Mouse (Mus musculus) testis, postnatal 14 days (tissue): ENCODE results near the gene Itgb1bp2.

Experiments
- DNase-seq: peaks from one replicate; pipeline ENCODE4 v3.0.0; 2021; ENCODE audit warnings: low spot score

Itgb1bp2 gene

GRCm38 (mm10) chrX:101448886-101449475, at the start of gene Itgb1bp2:
TSS of gene Itgb1bp2 (plus strand) at chrX:101449088.
- DNase-seq = no peak

- DNase-seq = peak; percentile 70
These were observed 29.8 kb upstream of the Itgb1bp2 start for GRCm38 (mm10) chrX:101418946-101419724.

- DNase-seq = peak; percentile 91
These were observed 28.9 kb upstream of the Itgb1bp2 start for GRCm38 (mm10) chrX:101419725-101420699.

- DNase-seq = no peak
These were observed 28.2 kb upstream of the Itgb1bp2 start, which contains the start of gene Zmym3 for GRCm38 (mm10) chrX:101420700-101421095. TSS of gene Zmym3 (minus strand) at chrX:101420849.

GRCm38 (mm10) chrX:101423462-101423861, 25.4 kb upstream of the Itgb1bp2 start:
- no peak for DNase-seq

- peak; percentile 27 for DNase-seq
These were observed 21.1 kb upstream of the Itgb1bp2 start for GRCm38 (mm10) chrX:101427774-101428173.

DNA sequence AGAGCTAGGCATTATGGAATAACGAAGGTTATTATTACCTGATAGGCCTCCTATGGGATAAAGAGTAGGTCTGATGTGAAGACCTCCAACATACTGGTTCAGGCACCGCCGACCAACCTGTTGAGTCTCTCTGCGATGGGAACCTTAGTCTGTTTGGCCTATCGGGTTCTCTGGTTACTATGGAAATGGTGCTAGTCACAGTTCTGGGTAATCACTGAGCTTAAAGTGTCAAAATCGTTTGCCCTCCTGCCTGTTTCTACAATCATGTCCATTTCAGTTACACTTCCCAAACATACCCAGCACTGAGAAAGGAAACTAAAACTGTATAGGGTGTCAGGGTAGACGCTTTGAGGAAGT, 20.1 kb upstream of the Itgb1bp2 start:
- no peak for DNase-seq

DNA sequence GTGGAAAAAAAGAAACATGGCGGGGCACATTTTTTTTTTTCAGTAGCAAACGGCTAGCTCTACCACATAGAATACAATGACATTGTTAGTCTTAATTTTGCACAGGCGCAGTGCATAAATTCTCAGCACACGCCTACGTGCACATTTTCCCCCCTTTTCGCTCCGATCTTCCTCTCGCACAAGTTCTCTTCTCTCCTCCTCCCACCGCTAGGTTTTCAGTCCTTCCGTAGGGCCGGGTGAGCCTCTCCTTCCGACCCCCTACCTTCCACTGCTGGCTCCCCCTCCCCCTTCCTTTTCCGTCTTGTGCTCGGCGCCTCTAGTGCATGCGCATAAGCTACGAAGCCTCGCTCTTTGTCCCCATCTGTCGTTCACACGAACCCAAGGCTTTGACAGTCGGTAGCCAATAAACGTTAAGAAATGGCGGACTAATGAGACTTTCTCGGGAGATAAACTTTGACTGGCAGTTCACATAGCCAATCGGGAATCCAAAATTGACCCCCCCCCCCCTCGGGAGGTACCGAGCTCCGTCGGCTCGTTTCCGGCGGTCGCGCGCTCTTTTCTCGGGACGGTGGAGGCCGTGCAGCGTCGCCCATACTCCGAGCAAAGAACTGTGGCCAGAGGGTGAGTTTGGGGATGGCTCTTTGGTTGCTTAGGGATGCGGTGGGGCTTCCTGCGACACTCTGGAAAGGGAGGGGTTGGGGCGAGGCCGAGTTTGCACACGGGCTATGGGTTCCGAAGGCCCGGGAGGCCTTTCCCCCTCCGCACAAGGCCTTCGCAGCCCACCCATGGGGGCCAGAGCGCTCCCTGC, 19.5 kb upstream of the Itgb1bp2 start, which contains the start of gene Nono:
Nono (plus strand) TSS at position 177 of the 808 bp plus-strand sequence.
- DNase-seq = peak; percentile 88

DNA sequence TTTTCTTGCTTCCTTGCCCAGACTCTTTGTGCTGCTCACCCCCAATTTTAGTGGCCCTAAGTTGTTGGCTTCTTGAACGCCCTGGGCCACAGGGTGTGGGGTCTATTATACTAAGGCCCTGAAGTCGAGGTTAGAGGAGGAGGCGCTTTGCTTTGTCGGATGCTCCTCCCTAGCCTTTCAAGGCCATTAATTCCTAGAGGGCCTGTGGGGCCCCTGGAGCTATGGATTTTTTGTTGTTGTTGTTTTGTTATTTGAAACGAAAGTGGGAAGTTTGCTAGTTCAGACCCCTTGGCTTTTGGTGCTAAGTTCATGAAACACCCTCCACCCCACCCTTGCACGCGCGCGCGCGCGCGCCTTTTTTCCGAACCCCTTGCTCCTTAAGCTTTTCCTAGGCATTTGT, 18.9 kb upstream of the Itgb1bp2 start:
- no peak for DNase-seq

DNA sequence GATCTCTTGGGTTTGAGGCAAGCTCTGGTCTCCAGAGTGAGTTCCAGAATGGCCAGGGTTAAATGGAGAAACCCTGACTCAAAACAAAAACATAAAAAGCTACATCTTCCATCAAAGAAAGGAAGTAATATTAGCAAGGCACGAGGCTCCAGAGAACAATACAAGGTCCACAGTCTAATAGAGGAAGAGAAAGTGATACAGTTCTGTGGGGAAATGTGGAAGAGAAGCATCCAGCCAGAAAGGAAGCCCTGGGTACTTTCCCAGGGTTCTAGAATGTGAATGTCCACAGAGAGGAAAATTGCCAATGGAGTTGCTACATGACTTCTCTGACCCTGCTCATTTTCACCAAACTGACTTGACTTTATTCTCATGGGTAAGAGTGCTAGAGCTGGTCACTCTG, 2.3 kb downstream of the Itgb1bp2 start:
- no peak for DNase-seq

- no peak for DNase-seq
These were observed 2.7 kb downstream of the Itgb1bp2 start for GRCm38 (mm10) chrX:101451591-101451990.

DNA sequence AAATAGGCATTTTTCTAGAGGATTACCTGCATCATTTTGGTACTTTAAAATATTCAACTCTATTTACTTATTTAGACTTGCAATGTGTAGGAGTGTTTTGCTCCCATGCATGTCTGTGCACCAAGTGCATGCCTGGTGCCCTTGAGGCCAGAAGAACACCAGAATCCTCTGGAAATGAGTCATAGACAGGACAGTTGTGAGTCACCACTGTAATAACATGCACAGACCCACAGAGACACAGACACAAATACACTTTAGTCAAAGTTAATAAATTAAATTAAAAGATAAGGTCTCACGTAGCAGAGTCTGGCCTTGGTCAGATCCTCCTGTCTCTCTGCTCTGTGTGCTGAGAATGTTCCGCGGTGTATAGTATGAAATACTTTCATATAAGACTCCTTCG, 23.3 kb downstream of the Itgb1bp2 start:
- no peak for DNase-seq

DNA sequence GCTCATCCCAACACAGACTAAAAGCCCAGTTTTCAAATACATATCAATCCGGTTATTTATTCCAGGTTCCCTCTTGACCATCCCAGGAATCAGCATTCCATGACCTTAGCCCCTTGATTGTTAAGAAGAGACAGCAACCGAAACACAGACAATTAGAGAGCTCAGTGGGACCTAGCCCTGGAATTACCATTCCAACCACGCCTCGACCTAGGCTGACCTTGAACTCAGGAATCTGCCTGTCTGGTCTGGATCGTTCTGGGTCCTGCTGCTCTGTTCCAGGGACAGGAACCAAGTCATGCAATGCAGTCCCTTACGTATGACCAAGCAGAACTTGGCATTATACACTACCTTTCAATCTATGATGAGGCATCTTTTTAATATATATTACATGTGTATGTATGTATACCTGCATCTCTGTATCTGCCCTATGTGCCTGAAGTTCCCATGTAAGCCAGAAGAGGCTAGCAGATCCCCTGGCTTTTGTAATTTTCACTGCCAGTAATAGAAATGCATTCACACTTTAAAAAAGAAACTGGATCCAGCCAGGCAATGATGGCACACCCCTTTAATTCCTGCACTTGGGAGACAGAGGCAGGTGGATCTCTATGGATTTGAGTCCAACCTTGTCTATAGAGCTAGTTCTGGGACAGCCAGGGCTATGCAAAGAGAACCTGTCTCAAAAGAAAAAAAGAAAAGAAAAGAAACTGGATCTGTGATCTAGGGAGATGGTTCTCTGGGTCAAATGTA, 32.9 kb downstream of the Itgb1bp2 start:
- DNase-seq = no peak

GRCm38 (mm10) chrX:101486487-101487152, 37.7 kb downstream of the Itgb1bp2 start:
- DNase-seq = peak; percentile 17
